Comparison of ENCODE assay signal across 29 mouse cellular contexts in the genomic region with DNA sequence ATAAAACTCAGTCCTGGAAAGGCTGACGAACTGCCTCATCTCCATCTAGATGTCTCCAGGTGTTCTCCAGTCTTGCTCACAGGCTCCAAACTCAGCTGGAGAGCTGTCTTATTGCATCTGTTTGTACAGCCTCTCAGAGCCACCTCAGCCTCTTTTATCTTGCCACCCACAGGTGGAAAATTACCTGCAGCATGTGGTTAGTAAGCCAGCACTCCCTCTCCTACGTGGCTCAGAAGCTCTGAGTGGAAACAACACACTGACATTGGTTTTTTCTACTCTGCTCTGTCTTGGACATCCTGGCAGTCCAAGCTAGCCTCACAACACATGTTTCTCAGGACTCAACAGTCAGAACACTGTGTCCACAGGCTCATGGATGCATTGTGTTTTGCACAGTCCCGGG.
DNase-seq lines count a peak whose midpoint lies in the region; ATAC-seq and TF ChIP-seq lines count a peak whose summit lies in the region.
"Had no signal": no experiment of that assay in that cellular context is flagged by ENCODE, and none has a peak within 500 bp of the region (broad histone marks: within the 10 kb centered on the region; RNA-seq: fewer than 3 reads in every experiment).

No protein-coding gene starts in this region.

- no peaks in the 10 kb centered on the region for H3K9me3 ChIP-seq in heart, embryonic 10.5 days
- H3K9me3 ChIP-seq in ES-Bruce4 (replicated peaks; ENCODE audit: control insufficient read depth, insufficient read depth, low read length, poor library complexity, severe bottlenecking) = no peaks in the 10 kb centered on the region
- H3K9me3 ChIP-seq in midbrain, postnatal 0 days (ENCODE audit: low read length) = no peaks in the 10 kb centered on the region
- H3K9me3 ChIP-seq: embryonic facial prominence, embryonic 13.5 days; forebrain, embryonic 10.5 days; forebrain, embryonic 15.5 days; hindbrain, embryonic 12.5 days; liver, embryonic 12.5 days; stomach, embryonic 15.5 days had no signal

- ATAC-seq in inflammation-experienced regulatory T-cells, adult 6 months = peak; percentile 76
- no peak for ATAC-seq in granulocyte monocyte progenitor cell, adult 5-6 weeks (replicated peaks; ENCODE audit: poor library complexity, severe bottlenecking)
- ATAC-seq in midbrain, postnatal 0 days (ENCODE audit: low FRiP score) = no peak
- ATAC-seq: forebrain, embryonic 15.5 days; hindbrain, postnatal 0 days; liver, embryonic 12.5 days; liver, postnatal 0 days had no signal

- no peak overlapping the region for H3K4me3 ChIP-seq in heart, embryonic 10.5 days
- H3K4me3 ChIP-seq in ES-Bruce4 (ENCODE audit: low read depth, low read length) = no peak overlapping the region
- no peak overlapping the region for H3K4me3 ChIP-seq in midbrain, postnatal 0 days (ENCODE audit: low read depth, low read length)
- H3K4me3 ChIP-seq: embryonic facial prominence, embryonic 13.5 days; forebrain, embryonic 10.5 days; forebrain, embryonic 15.5 days; hindbrain, embryonic 12.5 days; liver, embryonic 12.5 days; stomach, embryonic 15.5 days had no signal

- intact Hi-C loops in heart, postnatal 25 days (cut with DNase I) = no loop called here

- TF ChIP-seq CTCF in ES-Bruce4 (IDR thresholded peaks at IDR 0.05; ENCODE audit: low read depth, low read length) = no peak
- no peak for TF ChIP-seq CTCF in midbrain, postnatal 0 days (IDR thresholded peaks at IDR 0.05)

- WGBS in heart, embryonic 10.5 days = 75% methylated on average over 3 of the region's 3 CpGs
- WGBS in midbrain, postnatal 0 days = 67% methylated on average over 3 of the region's 3 CpGs

- no peak overlapping the region for H3K4me2 ChIP-seq in midbrain, postnatal 0 days (ENCODE audit: low read depth, low read length, poor library complexity, severe bottlenecking)
- H3K4me2 ChIP-seq: embryonic facial prominence, embryonic 13.5 days; forebrain, embryonic 15.5 days; hindbrain, embryonic 12.5 days; liver, embryonic 12.5 days; midbrain, embryonic 11.5 days; stomach, embryonic 15.5 days had no signal

- TF ChIP-seq EP300 in ES-Bruce4 (IDR thresholded peaks at IDR 0.05; ENCODE audit: insufficient read depth, low read depth, low read length) = no peak

- H3K4me1 ChIP-seq in heart, embryonic 10.5 days = peaks cover 31% of the 10 kb centered on the region
- peaks cover 11% of the 10 kb centered on the region for H3K4me1 ChIP-seq in ES-Bruce4 (ENCODE audit: control insufficient read depth, insufficient read depth, low read length)
- no peaks in the 10 kb centered on the region for H3K4me1 ChIP-seq in midbrain, postnatal 0 days (ENCODE audit: insufficient read depth, low read length)
- H3K4me1 ChIP-seq: forebrain, embryonic 15.5 days; stomach, embryonic 15.5 days had no signal

- no peaks in the 10 kb centered on the region for H3K36me3 ChIP-seq in heart, embryonic 10.5 days
- H3K36me3 ChIP-seq in ES-Bruce4 (ENCODE audit: control insufficient read depth, insufficient read depth, low read length, poor library complexity, severe bottlenecking) = no peaks in the 10 kb centered on the region
- H3K36me3 ChIP-seq in midbrain, postnatal 0 days (ENCODE audit: insufficient read depth, low read length) = no peaks in the 10 kb centered on the region
- H3K36me3 ChIP-seq: embryonic facial prominence, embryonic 13.5 days; forebrain, embryonic 10.5 days; forebrain, embryonic 15.5 days; hindbrain, embryonic 12.5 days; liver, embryonic 12.5 days; stomach, embryonic 15.5 days had no signal

- H3K9ac ChIP-seq in ES-Bruce4 (ENCODE audit: low read depth, poor library complexity, severe bottlenecking) = no peak overlapping the region
- H3K9ac ChIP-seq in midbrain, postnatal 0 days (replicated peaks; ENCODE audit: low read length, poor library complexity, severe bottlenecking) = no peak overlapping the region
- H3K9ac ChIP-seq: embryonic facial prominence, embryonic 13.5 days; forebrain, embryonic 15.5 days; hindbrain, embryonic 12.5 days; liver, embryonic 12.5 days; liver, postnatal 0 days; stomach, embryonic 15.5 days had no signal

- TF ChIP-seq POLR2A in ES-Bruce4 (IDR thresholded peaks at IDR 0.05; ENCODE audit: insufficient read depth, low read length) = no peak

- no peak overlapping the region for H3K27ac ChIP-seq in heart, embryonic 10.5 days
- 0 out of 2 replicates have a peak overlapping the region, but pooled peaks have one; percentile 22 for H3K27ac ChIP-seq in ES-Bruce4 (ENCODE audit: insufficient read depth, low read length)
- no peak overlapping the region for H3K27ac ChIP-seq in midbrain, postnatal 0 days (ENCODE audit: low read depth, low read length)
- H3K27ac ChIP-seq: embryonic facial prominence, embryonic 13.5 days; forebrain, embryonic 10.5 days; forebrain, embryonic 15.5 days; hindbrain, embryonic 12.5 days; hindbrain, postnatal 0 days; liver, embryonic 12.5 days; stomach, embryonic 15.5 days had no signal

- no peaks in the 10 kb centered on the region for H3K27me3 ChIP-seq in heart, embryonic 10.5 days (ENCODE audit: insufficient read depth, poor library complexity, severe bottlenecking)
- no peaks in the 10 kb centered on the region for H3K27me3 ChIP-seq in ES-Bruce4 (ENCODE audit: control insufficient read depth, insufficient read depth, low read length, poor library complexity, severe bottlenecking)
- no peaks in the 10 kb centered on the region for H3K27me3 ChIP-seq in midbrain, postnatal 0 days (ENCODE audit: insufficient read depth, low read length)
- H3K27me3 ChIP-seq: embryonic facial prominence, embryonic 13.5 days; forebrain, embryonic 15.5 days; hindbrain, embryonic 12.5 days; liver, embryonic 12.5 days; stomach, embryonic 15.5 days had no signal

- peak; percentile 58 for DNase-seq in heart, embryonic 10.5 days (ENCODE audit: low spot score)
- no peak for DNase-seq in heart, postnatal 25 days (ENCODE audit: low spot score)
- DNase-seq in CD4-positive, CD25-positive, alpha-beta regulatory T cell, adult 2 months (ENCODE audit: low read depth, low spot score) = peak; percentile 57
- DNase-seq in midbrain, postnatal 0 days (ENCODE audit: low spot score) = no peak
- DNase-seq: adrenal gland, adult 8-10 months; B cell, adult 2 months; cerebellum, adult 11 months; cerebellum, adult 9-11 months; gastrocnemius, postnatal 10 days; heart, postnatal 14 days; kidney, adult 11 months; kidney, postnatal 25 days; left cerebral cortex, postnatal 4 days; liver, postnatal 0 days; lung, postnatal 36 days; right cerebral cortex, postnatal 25 days; thymus, adult 18-20 months; thymus, postnatal 25 days had no signal

Comparison
In these comparisons a context has a peak if more than half of its experiments do, and no peak if none do; other contexts are left out.
1. DNase-seq: peak in heart, embryonic 10.5 days (single experiment) and CD4-positive, CD25-positive, alpha-beta regulatory T cell, adult 2 months (single experiment); none in heart, postnatal 25 days (single experiment) and midbrain, postnatal 0 days (single experiment).